8 mouse cellular contexts compared by ENCODE assay signal in genomic region chr3:30996688-30997014, GRCm38 (mm10). TPM values are rescaled to one million over a fixed set of nuclear protein-coding genes. Genes with fewer than 3 reads are reported as not detected.
DNase-seq lines count a peak whose midpoint lies in the region; ATAC-seq and TF ChIP-seq lines count a peak whose summit lies in the region.

No protein-coding gene starts in this region.

- H3K4me2 ChIP-seq in hindbrain, embryonic 11.5 days (replicated peaks; ENCODE audit: low read depth, low read length), result peak overlapping the region; percentile 75
- H3K4me2 ChIP-seq in midbrain, embryonic 11.5 days, result peak overlapping the region; percentile 77

- H3K27ac ChIP-seq in kidney, adult 2 months (ENCODE audit: insufficient read depth, low read depth, low read length), result peak overlapping the region; percentile 30; the same call in 1 of the 2 replicates
- H3K27ac ChIP-seq in hindbrain, embryonic 11.5 days (ENCODE audit: low read depth, low read length), result no peak overlapping the region
- no peak overlapping the region for H3K27ac ChIP-seq in midbrain, embryonic 11.5 days (ENCODE audit: low read depth, low read length)

- no peak overlapping the region; the same call in 1 of the 2 replicates for H3K9ac ChIP-seq in hindbrain, embryonic 11.5 days (ENCODE audit: low read depth, low read length)
- peak overlapping the region; percentile 84 for H3K9ac ChIP-seq in midbrain, embryonic 11.5 days (ENCODE audit: low read length)

- H3K27me3 ChIP-seq in kidney, adult 2 months (replicated peaks; ENCODE audit: control insufficient read depth, insufficient read depth, low read length), result no peaks in the 10 kb centered on the region
- no peaks in the 10 kb centered on the region; the same call in 1 of the 2 replicates for H3K27me3 ChIP-seq in hindbrain, embryonic 11.5 days (ENCODE audit: control insufficient read depth, insufficient read depth, low read length)
- H3K27me3 ChIP-seq in midbrain, embryonic 11.5 days (ENCODE audit: control insufficient read depth, insufficient read depth, low read length), result no peaks in the 10 kb centered on the region

- no peak for TF ChIP-seq POLR2A in kidney, adult 2 months (IDR thresholded peaks at IDR 0.05; ENCODE audit: low read depth, low read length)

- WGBS in kidney, adult 2 months, result 10% methylated on average over 4 of the region's 4 CpGs
- under 1% methylated on average over 4 of the region's 4 CpGs for WGBS in hindbrain, embryonic 11.5 days
- WGBS in midbrain, embryonic 11.5 days, result 0% methylated on average over 4 of the region's 4 CpGs

- 0 out of 2 replicates have a peak overlapping the region, but pooled peaks have one; percentile 97 for H3K4me3 ChIP-seq in kidney, adult 2 months (ENCODE audit: insufficient read depth, low read depth, low read length)
- H3K4me3 ChIP-seq in hindbrain, embryonic 11.5 days (ENCODE audit: low read depth, low read length), result peak overlapping the region; percentile 79
- peak overlapping the region; percentile 84 for H3K4me3 ChIP-seq in midbrain, embryonic 11.5 days (ENCODE audit: low read depth, low read length)

- peaks cover 19% of the 10 kb centered on the region for H3K4me1 ChIP-seq in kidney, adult 2 months (ENCODE audit: control insufficient read depth, insufficient read depth, low read length)
- H3K4me1 ChIP-seq in hindbrain, embryonic 11.5 days (replicated peaks; ENCODE audit: control insufficient read depth, insufficient read depth, low read length), result no peaks in the 10 kb centered on the region
- H3K4me1 ChIP-seq in midbrain, embryonic 11.5 days (ENCODE audit: control insufficient read depth, insufficient read depth, low read length), result peaks cover 10% of the 10 kb centered on the region

- no peak for TF ChIP-seq CTCF in kidney, adult 2 months (conservative IDR thresholded peaks at IDR 0.05; ENCODE audit: insufficient read depth, insufficient read length, low read depth, low read length)

- no peaks in the 10 kb centered on the region for H3K36me3 ChIP-seq in kidney, adult 2 months (ENCODE audit: control insufficient read depth, insufficient read depth, low read length)
- no peaks in the 10 kb centered on the region for H3K36me3 ChIP-seq in hindbrain, embryonic 11.5 days (ENCODE audit: control insufficient read depth, insufficient read depth, low read length)
- no peaks in the 10 kb centered on the region for H3K36me3 ChIP-seq in midbrain, embryonic 11.5 days (ENCODE audit: control insufficient read depth, insufficient read depth, low read length)

- H3K9me3 ChIP-seq in hindbrain, embryonic 11.5 days (ENCODE audit: control insufficient read depth, low read length), result no peaks in the 10 kb centered on the region
- H3K9me3 ChIP-seq in midbrain, embryonic 11.5 days (ENCODE audit: control insufficient read depth, low read length), result no peaks in the 10 kb centered on the region

- DNase-seq in kidney, adult 2 months, result no peak
- DNase-seq in kidney, postnatal 36 days, result no peak
- DNase-seq in adipocyte (ENCODE audit: low spot score), result peak; percentile 46
- DNase-seq in hindbrain, embryonic 11.5 days (ENCODE audit: low spot score), result no peak
- no peak for DNase-seq in midbrain, embryonic 11.5 days (ENCODE audit: low spot score, missing footprints)
- no peak for DNase-seq in spleen, postnatal 4 days (ENCODE audit: low spot score in 2 of 2)
- DNase-seq in layer of hippocampus, adult 9-11 months, result no peak
- DNase-seq in thymus, postnatal 36 days, result no peak

- ATAC-seq in hindbrain, embryonic 11.5 days (ENCODE audit: low FRiP score), result no peak
- ATAC-seq in midbrain, embryonic 11.5 days (ENCODE audit: low FRiP score), result no peak

RNA-seq across cellular contexts. Expression of gene Prkci, which starts 1.1 kb away (rescaled TPM):
- polyA plus RNA-seq in kidney, adult 2 months (2012; rRNA removed), result 15.1 and 16.4 TPM in 2 replicates
- 37.3 and 41.1 TPM in 2 replicates for polyA plus RNA-seq in hindbrain, embryonic 11.5 days (2014; fragmentation: Nextera tagmentation; extraction: Ambion mirVana)
- polyA plus RNA-seq in midbrain, embryonic 11.5 days (2014; fragmentation: Nextera tagmentation; extraction: Ambion mirVana), result 37.9 and 41.9 TPM in 2 replicates

RNA-seq across cellular contexts. Expression of gene Phc3, which starts 27.4 kb away (rescaled TPM):
- 23.9 and 27.7 TPM in 2 replicates for polyA plus RNA-seq in kidney, adult 2 months (2012; rRNA removed)
- polyA plus RNA-seq in hindbrain, embryonic 11.5 days (2014; fragmentation: Nextera tagmentation; extraction: Ambion mirVana), result 5.3 and 7.3 TPM in 2 replicates
- 3.9 and 4.6 TPM in 2 replicates for polyA plus RNA-seq in midbrain, embryonic 11.5 days (2014; fragmentation: Nextera tagmentation; extraction: Ambion mirVana)
